Mouse (Mus musculus) lung, adult 2 months (tissue): ENCODE measurements around the gene Cd52.

Source experiments
- CTCF ChIP-seq: fragments of 200-500 bp; IDR thresholded peaks from 2 replicates; pipeline ENCODE4 v1.5.1; 2011; ENCODE audit warnings: mild to moderate bottlenecking, low read length, control low read depth; ENCODE audit not compliant: insufficient read depth
- POLR2A ChIP-seq: fragments of 200-500 bp; IDR thresholded peaks from 2 replicates; pipeline ENCODE4 v1.6.1; 2011; ENCODE audit warnings: low read depth, mild to moderate bottlenecking, control low read depth, low read length, borderline replicate concordance; ENCODE audit errors: extremely low read depth

DNA sequence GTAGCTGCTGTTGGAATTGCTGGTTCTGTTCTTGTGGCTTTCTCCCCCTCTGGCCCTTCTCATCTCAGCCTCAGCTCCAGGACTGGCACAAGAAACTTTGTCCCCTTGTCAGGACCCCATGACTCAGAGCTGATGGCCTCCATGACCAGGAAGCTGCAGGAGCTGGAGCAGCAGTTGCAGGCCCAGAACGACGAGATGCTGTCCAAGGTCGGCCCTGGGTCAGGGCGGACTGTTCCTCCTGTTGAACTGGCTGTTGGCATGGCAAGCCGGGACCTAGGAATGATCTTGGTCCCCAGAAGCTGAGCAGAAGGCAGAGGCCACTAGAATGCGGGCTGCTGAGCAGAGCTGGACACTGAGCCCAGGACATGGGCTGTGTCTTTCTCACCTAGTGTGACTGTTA, 17.5 kb upstream of the Cd52 start:
- no peak for TF ChIP-seq POLR2A
- TF ChIP-seq CTCF = no peak
